Mouse (Mus musculus) spleen, embryonic (tissue): Measurements from ENCODE around the gene Bcl2l15.
"Not testable (repeated sequence)": the region's sequence is repeated elsewhere in the genome, so short reads cannot be mapped to it uniquely, and the experiment has no call there.

Experiments
- CTCF ChIA-PET: fragments of 350-600 bp; sonication (Branson Sonifier 250); formaldehyde crosslinking; loops from one replicate; lab custom pipeline; 2022; lab: Charles Lee

Bcl2l15 gene

DNA sequence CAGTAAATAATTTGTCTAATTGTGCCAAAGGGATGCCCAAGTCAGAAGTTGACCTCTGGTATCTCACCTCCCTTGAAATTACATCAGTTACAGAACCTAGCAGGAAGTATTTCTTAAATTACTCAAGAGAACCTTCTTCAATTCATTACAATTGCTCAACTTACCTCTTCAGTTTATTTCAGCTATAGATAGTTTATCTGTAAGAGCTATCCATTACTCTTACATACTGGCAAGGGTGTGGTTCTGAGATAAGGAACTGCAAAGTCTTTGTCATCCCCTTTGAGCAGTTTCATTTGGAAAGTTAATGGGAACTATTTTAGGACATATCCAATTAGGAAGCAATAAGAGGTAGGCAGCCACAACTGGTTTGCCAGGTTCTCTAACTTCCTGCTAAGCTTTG is at the start of gene Bcl2l15:
Gene Bcl2l15 (plus strand): TSS at position 176 of the 400 bp plus-strand sequence.
- CTCF ChIA-PET: interaction anchor here (0.6 to 0.7 kb wide), 2 partner anchors 28 to 55 kb away, joined by 4 to 7 read pairs; no protein-coding TSS in a partner anchor

- CTCF ChIA-PET: interaction anchor here (0.6 to 0.9 kb wide), 2 partner anchors 9 to 28 kb away, joined by 3 read pairs; no protein-coding TSS in a partner anchor
These were observed 49.4 kb upstream of the Bcl2l15 start for GRCm38 (mm10) chr3:103782844-103783609.

DNA sequence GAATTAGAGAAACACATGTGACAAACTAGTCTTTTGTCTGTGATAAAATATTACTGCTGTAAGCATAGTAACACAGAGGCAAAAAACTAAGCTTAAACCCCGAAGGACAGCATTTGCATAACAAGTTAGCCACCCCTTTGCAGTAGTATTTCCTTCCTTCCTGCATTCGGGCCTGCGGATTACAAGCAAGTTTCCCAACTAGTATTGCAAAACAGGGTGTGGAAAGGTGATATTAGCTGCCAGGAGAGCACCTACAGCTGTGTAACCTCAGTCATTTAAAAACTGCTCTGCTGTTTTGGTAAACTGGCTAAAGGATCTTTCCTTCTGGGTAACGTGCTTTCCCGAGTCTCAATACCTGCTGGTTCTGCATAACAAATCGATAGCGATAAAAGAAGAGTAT is 45.2 kb upstream of the Bcl2l15 start:
- CTCF ChIA-PET: no interaction called here

GRCm38 (mm10) chr3:103789096-103789495 is 43.3 kb upstream of the Bcl2l15 start:
- CTCF ChIA-PET: interaction anchor here (0.7 to 2.0 kb wide), 5 partner anchors 10 to 27 kb away, joined by 3 to 6 read pairs (median 5); no protein-coding TSS in a partner anchor

GRCm38 (mm10) chr3:103789891-103790345 is 42.5 kb upstream of the Bcl2l15 start:
- CTCF ChIA-PET: interaction anchor here (0.7 to 2.0 kb wide), 4 partner anchors 11 to 18 kb away, joined by 3 to 6 read pairs (median 6); no protein-coding TSS in a partner anchor

GRCm38 (mm10) chr3:103790346-103791145 is 41.9 kb upstream of the Bcl2l15 start:
- CTCF ChIA-PET: interaction anchor here (0.9 to 2.0 kb wide), 3 partner anchors 11 to 18 kb away, joined by 3 to 6 read pairs (median 6); no protein-coding TSS in a partner anchor

GRCm38 (mm10) chr3:103791230-103792110 is 40.9 kb upstream of the Bcl2l15 start, which contains the start of gene Hipk1:
Gene Hipk1 (minus strand): TSS chr3:103791563.
- CTCF ChIA-PET: no interaction called here

DNA sequence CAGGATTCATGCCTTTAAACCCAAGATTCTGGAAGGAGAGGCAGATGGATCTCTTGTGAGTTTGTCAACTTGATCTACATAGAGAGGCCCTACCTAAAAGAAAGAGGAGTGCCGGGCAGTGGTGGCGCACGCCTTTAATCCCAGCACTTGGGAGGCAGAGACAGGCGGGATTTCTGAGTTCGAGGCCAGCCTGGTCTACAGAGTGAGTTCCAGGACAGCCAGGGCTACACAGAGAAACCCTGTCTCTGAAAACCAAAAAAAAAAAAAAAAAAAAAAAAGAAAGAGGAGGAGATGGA is 40.3 kb upstream of the Bcl2l15 start:
- CTCF ChIA-PET: not testable (repeated sequence)

- CTCF ChIA-PET: no interaction called here
These were observed 39.8 kb upstream of the Bcl2l15 start for GRCm38 (mm10) chr3:103792566-103792965.

DNA sequence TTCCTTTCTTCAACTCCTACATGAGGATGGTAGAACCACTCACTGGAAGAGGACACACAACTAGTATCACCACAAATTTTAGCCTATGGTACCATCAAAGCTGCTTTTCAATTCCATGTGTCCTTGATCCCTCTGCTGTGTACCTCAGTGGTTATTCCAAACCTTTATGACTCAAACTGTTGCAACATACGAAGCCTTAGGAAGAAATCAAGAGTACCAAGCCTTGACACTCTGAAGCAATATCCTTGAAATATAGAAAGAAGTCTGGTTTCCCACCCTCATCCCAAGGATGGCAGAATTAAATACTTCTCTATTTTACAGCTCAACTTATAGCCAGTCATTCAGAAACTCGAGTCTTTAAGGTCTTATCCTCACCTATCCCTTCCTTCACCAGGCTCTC is 36.0 kb upstream of the Bcl2l15 start:
- CTCF ChIA-PET: no interaction called here

DNA sequence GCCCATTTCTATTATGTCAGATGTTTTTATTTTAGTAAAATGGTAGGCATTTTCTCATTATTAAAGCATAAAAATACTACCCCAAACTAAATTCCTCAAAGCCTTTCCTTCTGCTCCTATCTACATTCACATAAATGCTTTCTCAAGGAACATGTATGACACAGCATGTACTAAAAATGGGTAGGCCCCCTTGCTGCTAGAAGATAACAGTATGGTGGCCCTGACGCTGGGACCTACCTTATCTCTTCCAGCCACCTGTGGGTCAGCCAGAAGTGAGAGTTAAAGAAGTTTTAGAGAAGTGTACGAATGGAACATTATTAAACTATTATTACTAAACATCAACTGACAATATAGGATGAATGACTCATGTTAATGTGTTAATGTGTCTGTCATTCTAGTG is 32.9 kb upstream of the Bcl2l15 start:
- CTCF ChIA-PET: no interaction called here

GRCm38 (mm10) chr3:103801631-103802531 is 30.5 kb upstream of the Bcl2l15 start:
- CTCF ChIA-PET: interaction anchor here (0.5 to 1.2 kb wide), 5 partner anchors 12 to 645 kb away, joined by 3 to 16 read pairs (median 3); partner anchors contain the start of gene Olfml3

- CTCF ChIA-PET: no interaction called here
These were observed 29.5 kb upstream of the Bcl2l15 start for GRCm38 (mm10) chr3:103802861-103803260.

DNA sequence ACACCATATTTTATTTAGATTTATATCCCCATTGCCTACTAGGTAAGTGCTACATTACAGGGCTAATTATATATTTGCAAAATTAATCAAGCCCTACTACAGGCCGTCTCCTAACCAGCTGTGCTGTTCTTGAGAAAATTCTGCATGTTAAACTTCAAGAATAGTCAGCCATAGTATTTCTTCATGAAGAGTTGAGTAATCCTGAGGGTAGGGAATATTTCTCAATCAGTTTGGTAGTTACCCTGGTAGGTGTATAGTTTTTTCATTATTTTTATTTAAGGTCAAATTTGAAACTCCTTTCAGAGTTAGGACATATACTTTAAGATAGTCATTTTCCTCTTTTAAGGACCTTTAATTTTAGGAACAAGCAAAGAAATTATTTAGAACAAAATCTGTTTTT is 26.7 kb upstream of the Bcl2l15 start:
- CTCF ChIA-PET: no interaction called here

DNA sequence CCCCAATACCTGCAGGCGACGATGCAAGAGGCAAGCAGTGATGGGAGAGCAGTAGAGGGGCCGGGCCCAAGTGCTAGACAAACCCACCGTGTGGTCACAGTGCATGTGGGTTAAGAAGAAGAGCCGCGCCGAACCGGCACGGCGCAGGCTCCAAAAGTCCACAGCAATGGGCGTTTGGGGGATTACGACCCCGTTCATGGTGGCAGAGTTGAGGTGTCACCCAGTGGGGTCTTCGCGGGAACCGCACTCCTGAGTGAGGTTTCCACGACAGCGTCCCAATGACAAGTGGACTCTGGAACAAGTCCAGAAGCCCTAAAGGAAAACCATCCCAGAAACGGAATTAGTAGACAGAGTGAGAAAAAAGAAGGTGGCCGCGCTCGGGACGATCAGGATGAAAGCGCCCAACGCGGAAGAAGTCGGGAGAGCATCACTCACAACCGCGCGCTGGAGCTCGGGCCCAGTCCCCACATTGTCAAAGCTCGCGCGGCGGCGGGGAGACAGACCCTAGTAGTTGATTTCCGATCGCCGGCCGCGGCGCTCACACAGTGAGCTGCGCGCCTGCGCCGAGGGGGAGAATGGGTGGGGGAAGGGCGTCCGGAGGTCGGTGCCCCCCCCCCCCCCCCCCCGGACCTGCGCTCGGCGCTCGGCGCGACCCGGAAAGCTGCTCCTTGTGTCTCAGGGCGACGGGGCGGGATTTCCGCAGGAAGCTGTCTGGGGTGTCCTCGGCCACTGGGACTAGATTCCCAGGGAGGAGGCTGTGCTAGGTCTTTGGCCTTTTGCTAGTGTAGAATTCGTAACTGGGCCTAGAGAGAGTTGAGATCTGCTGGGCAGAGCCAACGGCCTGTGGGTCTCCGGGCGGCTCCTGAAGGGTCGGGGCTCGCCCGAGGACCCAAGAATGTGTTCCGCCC is 23.3 kb upstream of the Bcl2l15 start, which contains the start of the genes Dclre1b, Ap4b1 and Gm43064:
Gene Dclre1b (minus strand): TSS at position 554 of the 908 bp plus-strand sequence.
Gene Ap4b1 (plus strand): TSS at position 630 of the 908 bp plus-strand sequence.
Gene Gm43064 (plus strand): TSS at position 683 of the 908 bp plus-strand sequence.
- CTCF ChIA-PET: no interaction called here

- CTCF ChIA-PET: interaction anchor here (0.6 kb wide), 1 partner anchor 327 kb away, joined by 6 read pairs; no protein-coding TSS in a partner anchor
These were observed 22.6 kb upstream of the Bcl2l15 start for GRCm38 (mm10) chr3:103809799-103810150.

- CTCF ChIA-PET: interaction anchor here (0.5 kb wide), 1 partner anchor 28 kb away, joined by 3 read pairs; no protein-coding TSS in a partner anchor
These were observed 21.4 kb upstream of the Bcl2l15 start for GRCm38 (mm10) chr3:103810967-103811366.

DNA sequence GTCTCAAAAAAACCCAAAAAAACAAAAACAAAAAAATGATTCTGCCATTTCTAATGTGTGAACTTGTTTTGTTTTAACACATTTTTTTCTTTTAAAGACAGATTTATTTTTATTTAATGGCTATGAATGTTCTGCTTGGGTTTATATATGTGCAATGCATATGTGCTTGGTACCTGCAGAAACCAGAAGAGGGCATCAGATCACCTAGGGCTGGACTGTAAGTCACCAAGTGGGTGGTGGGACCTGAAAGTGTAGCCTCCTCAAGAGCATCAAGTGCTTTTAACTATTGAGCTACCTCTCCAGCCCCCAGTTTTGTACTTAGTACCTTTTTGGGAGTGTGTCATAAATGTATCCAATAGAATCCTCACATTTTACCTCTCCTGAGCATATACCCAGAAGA is 4.9 kb upstream of the Bcl2l15 start:
- CTCF ChIA-PET: interaction anchor here (0.7 kb wide), 1 partner anchor 26 kb away, joined by 3 read pairs; no protein-coding TSS in a partner anchor
